14 mouse cellular contexts compared by ENCODE assay signal in genomic region chr14:102811022-102811421, GRCm38 (mm10).
DNase-seq lines count a peak whose midpoint lies in the region; ATAC-seq and TF ChIP-seq lines count a peak whose summit lies in the region.
"Had no signal": no experiment of that assay in that cellular context is flagged by ENCODE, and none has a peak within 500 bp of the region (broad histone marks: within the 10 kb centered on the region; RNA-seq: fewer than 3 reads in every experiment).

No protein-coding gene starts in this region.

- intact Hi-C loops in heart, postnatal 25 days (cut with DNase I) = no loop called here

- peak overlapping the region; percentile 73 for H3K27ac ChIP-seq in heart, postnatal 0 days (ENCODE audit: low read depth)
- 0 out of 2 replicates have a peak overlapping the region, but pooled peaks have one; percentile 44 for H3K27ac ChIP-seq in brown adipose tissue, adult 24 weeks (replicated peaks; ENCODE audit: low read depth, low read length)
- peak overlapping the region; percentile 83 for H3K27ac ChIP-seq in embryonic facial prominence, embryonic 15.5 days (replicated peaks)
- peak overlapping the region; percentile 81 for H3K27ac ChIP-seq in limb, embryonic 15.5 days
- H3K27ac ChIP-seq in midbrain, embryonic 13.5 days = no peak overlapping the region
- H3K27ac ChIP-seq: hindbrain, embryonic 13.5 days; left cerebral cortex, adult 2 months; liver, embryonic 14.5 days; neural tube, embryonic 12.5 days had no signal

- H3K4me3 ChIP-seq in heart, postnatal 0 days (ENCODE audit: low read depth, low read length) = no peak overlapping the region
- H3K4me3 ChIP-seq in brown adipose tissue, adult 24 weeks (ENCODE audit: insufficient read depth, low read depth, low read length) = no peak overlapping the region
- no peak overlapping the region for H3K4me3 ChIP-seq in embryonic facial prominence, embryonic 15.5 days (replicated peaks)
- H3K4me3 ChIP-seq in limb, embryonic 15.5 days = no peak overlapping the region
- H3K4me3 ChIP-seq in midbrain, embryonic 13.5 days (replicated peaks) = no peak overlapping the region
- H3K4me3 ChIP-seq: hindbrain, embryonic 13.5 days; left cerebral cortex, adult 2 months; neural tube, embryonic 12.5 days had no signal

- H3K27me3 ChIP-seq in heart, postnatal 0 days (ENCODE audit: control insufficient read depth, insufficient read depth, low read length) = no peaks in the 10 kb centered on the region
- no peaks in the 10 kb centered on the region for H3K27me3 ChIP-seq in embryonic facial prominence, embryonic 15.5 days
- no peaks in the 10 kb centered on the region for H3K27me3 ChIP-seq in limb, embryonic 15.5 days
- no peaks in the 10 kb centered on the region for H3K27me3 ChIP-seq in midbrain, embryonic 13.5 days
- H3K27me3 ChIP-seq: hindbrain, embryonic 13.5 days; neural tube, embryonic 12.5 days had no signal

- no peaks in the 10 kb centered on the region for H3K36me3 ChIP-seq in heart, postnatal 0 days (replicated peaks; ENCODE audit: control insufficient read depth, insufficient read depth, low read length)
- no peaks in the 10 kb centered on the region for H3K36me3 ChIP-seq in embryonic facial prominence, embryonic 15.5 days
- H3K36me3 ChIP-seq in limb, embryonic 15.5 days = no peaks in the 10 kb centered on the region
- H3K36me3 ChIP-seq in midbrain, embryonic 13.5 days = no peaks in the 10 kb centered on the region
- H3K36me3 ChIP-seq: hindbrain, embryonic 13.5 days; neural tube, embryonic 12.5 days had no signal

- peaks cover 14% of the 10 kb centered on the region for H3K4me1 ChIP-seq in heart, postnatal 0 days (ENCODE audit: control insufficient read depth, insufficient read depth)
- peaks cover 14% of the 10 kb centered on the region; the same call in 1 of the 2 replicates for H3K4me1 ChIP-seq in brown adipose tissue, adult 24 weeks (ENCODE audit: control insufficient read depth, insufficient read depth, insufficient read length, low read length)
- H3K4me1 ChIP-seq in embryonic facial prominence, embryonic 15.5 days = peaks cover 20% of the 10 kb centered on the region
- H3K4me1 ChIP-seq in limb, embryonic 15.5 days = peaks cover 21% of the 10 kb centered on the region
- H3K4me1 ChIP-seq in midbrain, embryonic 13.5 days (replicated peaks) = no peaks in the 10 kb centered on the region
- H3K4me1 ChIP-seq: hindbrain, embryonic 13.5 days; neural tube, embryonic 12.5 days had no signal

- no peak overlapping the region for H3K4me2 ChIP-seq in heart, postnatal 0 days (ENCODE audit: low read depth, low read length)
- no peak overlapping the region; the same call in 1 of the 2 replicates for H3K4me2 ChIP-seq in embryonic facial prominence, embryonic 15.5 days (replicated peaks)
- H3K4me2 ChIP-seq in limb, embryonic 15.5 days = no peak overlapping the region
- H3K4me2 ChIP-seq in midbrain, embryonic 13.5 days (replicated peaks) = no peak overlapping the region
- H3K4me2 ChIP-seq: hindbrain, embryonic 13.5 days; neural tube, embryonic 12.5 days had no signal

- H3K9ac ChIP-seq in heart, postnatal 0 days (replicated peaks; ENCODE audit: low read depth, low read length) = no peak overlapping the region
- H3K9ac ChIP-seq in embryonic facial prominence, embryonic 15.5 days = no peak overlapping the region
- H3K9ac ChIP-seq in limb, embryonic 15.5 days = no peak overlapping the region
- H3K9ac ChIP-seq in midbrain, embryonic 13.5 days (replicated peaks) = no peak overlapping the region
- H3K9ac ChIP-seq: hindbrain, embryonic 13.5 days; liver, embryonic 14.5 days; neural tube, embryonic 12.5 days had no signal

- no peaks in the 10 kb centered on the region for H3K9me3 ChIP-seq in heart, postnatal 0 days (replicated peaks; ENCODE audit: control insufficient read depth, low read length)
- no peaks in the 10 kb centered on the region for H3K9me3 ChIP-seq in embryonic facial prominence, embryonic 15.5 days (replicated peaks)
- H3K9me3 ChIP-seq in limb, embryonic 15.5 days = no peaks in the 10 kb centered on the region
- no peaks in the 10 kb centered on the region for H3K9me3 ChIP-seq in midbrain, embryonic 13.5 days
- H3K9me3 ChIP-seq: hindbrain, embryonic 13.5 days; neural tube, embryonic 12.5 days had no signal

- TF ChIP-seq CTCF in heart, postnatal 0 days (IDR thresholded peaks at IDR 0.05; ENCODE audit: low read depth) = no peak

- no peak for ATAC-seq in heart, postnatal 0 days (ENCODE audit: insufficient read depth, low read depth)
- no peak for ATAC-seq in embryonic facial prominence, embryonic 15.5 days (ENCODE audit: insufficient number of reproducible peaks, low FRiP score, low TSS enrichment, low read depth)
- ATAC-seq in limb, embryonic 15.5 days (ENCODE audit: insufficient number of reproducible peaks, low FRiP score, low TSS enrichment, low read depth) = no peak
- ATAC-seq in midbrain, embryonic 13.5 days = no peak

- no peak for TF ChIP-seq EP300 in heart, postnatal 0 days (IDR thresholded peaks at IDR 0.05; ENCODE audit: low read depth)

- no peak for DNase-seq in heart, postnatal 0 days (ENCODE audit: low spot score)
- no peak for DNase-seq in heart, postnatal 25 days (ENCODE audit: low spot score)
- DNase-seq in cerebellum, adult 11-12 months = no peak
- DNase-seq: cerebellum, adult 18-20 months; gastrocnemius, postnatal 36 days; kidney, adult 9 months had no signal

- WGBS in heart, postnatal 0 days = 54% methylated on average over 5 of the region's 5 CpGs
- 32% methylated on average over 5 of the region's 5 CpGs for WGBS in embryonic facial prominence, embryonic 15.5 days
- WGBS in limb, embryonic 15.5 days = 40% methylated on average over 5 of the region's 5 CpGs
- WGBS in midbrain, embryonic 13.5 days = 59% methylated on average over 5 of the region's 5 CpGs
